Mouse (Mus musculus): Measurements from ENCODE around the gene Cmtm8. TPM values are rescaled to one million over a fixed set of nuclear protein-coding genes. Genes with fewer than 3 reads are reported as not detected.

The Cmtm8 gene
- total and polyA plus RNA-seq, 3 experiments, result 1.9 to 7.9 TPM; not detected in 1

DNA sequence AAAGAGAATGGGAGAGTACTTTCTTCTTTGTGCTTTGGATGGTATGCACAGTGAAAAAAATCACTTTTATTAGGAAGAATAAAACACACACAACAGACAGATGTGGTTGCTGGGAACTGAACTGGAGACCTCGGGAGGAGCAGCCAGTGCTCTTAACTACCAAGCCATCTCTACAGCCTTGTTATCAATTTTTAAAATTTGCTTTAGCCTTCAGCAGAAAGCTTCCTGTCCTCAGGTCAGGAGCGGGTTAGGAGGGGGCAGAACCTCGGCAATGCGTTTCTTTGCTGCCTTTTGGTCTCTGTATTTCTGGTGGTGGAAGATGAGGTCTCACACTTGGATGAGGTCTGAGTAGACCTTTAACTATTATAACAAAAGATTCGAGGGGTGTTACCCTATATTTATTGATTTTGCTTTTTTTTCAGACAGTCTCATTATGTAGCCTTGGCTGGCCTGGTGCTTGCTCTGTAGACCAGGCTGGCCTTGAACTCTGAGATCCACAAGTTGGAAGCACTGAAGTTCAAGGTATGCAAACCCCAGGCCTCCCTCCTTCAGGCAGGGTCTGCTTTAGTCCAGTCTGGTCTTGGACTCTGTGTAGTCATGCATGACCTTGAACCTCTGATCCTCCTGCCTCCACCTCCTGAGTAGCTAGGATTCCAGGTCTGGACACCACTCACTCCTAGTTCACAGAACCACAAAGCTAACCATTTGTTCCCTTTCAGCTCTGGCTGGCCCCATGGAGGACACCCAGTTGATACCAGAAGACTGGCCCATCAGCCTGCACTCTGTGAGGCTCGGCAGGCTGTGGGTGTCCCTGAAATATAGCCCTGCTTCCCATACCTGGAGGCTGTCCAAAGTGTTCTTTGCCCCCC, 66.5 kb downstream of the Cmtm8 start (continued):
- TF ChIP-seq NRF1 (IDR thresholded peaks at IDR 0.05; ENCODE audit: insufficient read depth, low read depth, low read length, poor library complexity, severe bottlenecking) (no peak), SMC3 (IDR thresholded peaks at IDR 0.05; ENCODE audit: low read depth, low read length) (no peak), RCOR1 (IDR thresholded peaks at IDR 0.05; ENCODE audit: low read depth, low read length) (no peak), TBP (IDR thresholded peaks at IDR 0.05; ENCODE audit: low read depth, low read length) (peak; percentile 60; the same call in 1 of the 2 replicates), MAFK (IDR thresholded peaks at IDR 0.05; ENCODE audit: borderline replicate concordance, low read depth, low read length) (no peak), MAZ (IDR thresholded peaks at IDR 0.05; ENCODE audit: low read depth, low read length) (0 out of 2 replicates have a peak, but pooled peaks have one; percentile 6), ZKSCAN1 (IDR thresholded peaks at IDR 0.05; ENCODE audit: low read depth, low read length) (no peak), MEF2A (IDR thresholded peaks at IDR 0.05; ENCODE audit: extremely low read depth, insufficient replicate concordance, low read depth, low read length, poor library complexity, severe bottlenecking) (no peak), KAT2A (conservative IDR thresholded peaks at IDR 0.05; ENCODE audit: low read depth, low read length) (no peak), HCFC1 (IDR thresholded peaks at IDR 0.05; ENCODE audit: low read depth, low read length) (no peak), ZNF384 (IDR thresholded peaks at IDR 0.05; ENCODE audit: low read depth, low read length) (no peak), NELFE (IDR thresholded peaks at IDR 0.05; ENCODE audit: low read depth, low read length) (0 out of 2 replicates have a peak, but pooled peaks have one; percentile 33), POLR2AphosphoS5 (IDR thresholded peaks at IDR 0.05; ENCODE audit: borderline replicate concordance, low read depth, low read length) (no peak), JUND (IDR thresholded peaks at IDR 0.05; ENCODE audit: low read depth, low read length) (no peak; the same call in 1 of the 2 replicates)

DNA sequence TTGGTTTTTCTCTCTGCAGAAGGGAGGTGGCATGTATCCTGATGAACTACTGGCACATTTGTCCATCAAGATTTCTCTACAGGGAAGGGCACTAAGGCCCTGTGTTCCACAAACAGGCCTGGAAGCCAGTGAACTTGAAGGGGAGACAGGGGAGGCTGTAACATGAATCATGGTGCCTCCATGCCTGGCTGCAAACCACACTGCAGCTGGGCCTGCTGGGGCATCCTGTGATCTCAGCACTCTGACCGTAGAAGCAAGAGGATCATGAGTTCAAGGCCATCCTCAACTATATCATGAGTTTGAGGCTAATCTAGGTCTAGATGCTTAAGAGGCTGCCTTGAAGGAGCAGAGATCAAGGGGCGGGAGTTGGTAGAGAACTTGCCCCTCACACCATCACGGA, 67.6 kb downstream of the Cmtm8 start:
- peaks cover 21 to 43% of the 10 kb centered on the region in 2 experiments for H3K36me3 ChIP-seq (ENCODE audit: control insufficient read depth in 1 of 2, insufficient read depth in 2 of 2, low read length in 2 of 2)
- no peak for DNase-seq (ENCODE audit: low read depth, low spot score)
- H3K9me3 ChIP-seq (replicated peaks; ENCODE audit: insufficient read depth, low read length), result no peaks in the 10 kb centered on the region
- H3K79me2 ChIP-seq (ENCODE audit: control insufficient read depth, insufficient read depth, low read length, poor library complexity), result peaks cover 68% of the 10 kb centered on the region
- H3K4me1 ChIP-seq (ENCODE audit: control insufficient read depth in 1 of 2, insufficient read depth in 2 of 2, low read length in 2 of 2), result peaks cover 14 to 29% of the 10 kb centered on the region in 2 experiments
- no peak overlapping the region; the same call in 1 of the 2 replicates for H3K9ac ChIP-seq (ENCODE audit: control insufficient read depth, low read depth, low read length, poor library complexity, severe bottlenecking)
- H3K4me3 ChIP-seq (ENCODE audit: control insufficient read depth in 1 of 2, insufficient read depth in 1 of 2, low read depth in 2 of 2, low read length in 2 of 2), result no peak overlapping the region
- peak overlapping the region; percentile 95 for H3K27ac ChIP-seq (ENCODE audit: control insufficient read depth, low read depth, low read length)
- H3K27me3 ChIP-seq (ENCODE audit: control insufficient read depth in 1 of 2, insufficient read depth in 2 of 2, low read length in 2 of 2), result no peaks in the 10 kb centered on the region
- no peak for TF ChIP-seq POLR2A (IDR thresholded peaks at IDR 0.05; ENCODE audit: control insufficient read depth in 1 of 2, insufficient read depth in 1 of 2, low read depth in 1 of 2, low read length in 2 of 2, poor library complexity in 1 of 2)

DNA sequence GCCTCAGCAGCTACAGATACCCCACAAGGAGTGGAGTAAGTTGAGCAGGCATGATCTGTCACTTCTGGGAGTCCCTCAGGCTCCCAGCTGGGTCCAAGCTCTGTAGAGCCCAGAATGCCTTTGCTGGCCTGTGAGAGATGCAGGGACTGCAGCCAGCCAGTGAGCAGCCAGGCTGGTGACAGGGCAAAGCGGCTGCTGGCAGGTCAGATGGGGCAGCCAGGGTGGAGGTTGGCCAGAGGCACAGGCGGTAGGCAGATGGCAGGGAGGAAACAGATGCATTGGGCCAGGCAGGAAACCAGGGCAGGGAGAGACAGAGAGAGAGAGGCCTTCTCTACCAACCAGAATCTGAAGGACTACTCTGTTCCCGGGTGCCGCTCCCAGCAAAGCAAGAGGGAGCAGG, 68.7 kb downstream of the Cmtm8 start:
- H3K4me3 ChIP-seq (ENCODE audit: control insufficient read depth in 1 of 2, insufficient read depth in 1 of 2, low read depth in 2 of 2, low read length in 2 of 2), result no peak overlapping the region
- no peak overlapping the region for H3K9ac ChIP-seq (ENCODE audit: control insufficient read depth, low read depth, low read length, poor library complexity, severe bottlenecking)
- H3K27me3 ChIP-seq (ENCODE audit: control insufficient read depth in 1 of 2, insufficient read depth in 2 of 2, low read length in 2 of 2), result no peaks in the 10 kb centered on the region
- peaks cover 26 to 43% of the 10 kb centered on the region in 2 experiments for H3K36me3 ChIP-seq (ENCODE audit: control insufficient read depth in 1 of 2, insufficient read depth in 2 of 2, low read length in 2 of 2)
- DNase-seq (ENCODE audit: low read depth, low spot score), result no peak
- peaks cover 14 to 29% of the 10 kb centered on the region in 2 experiments for H3K4me1 ChIP-seq (ENCODE audit: control insufficient read depth in 1 of 2, insufficient read depth in 2 of 2, low read length in 2 of 2)
- H3K27ac ChIP-seq (ENCODE audit: control insufficient read depth, low read depth, low read length), result peak overlapping the region; percentile 4; the same call in 1 of the 2 replicates
- no peaks in the 10 kb centered on the region for H3K9me3 ChIP-seq (replicated peaks; ENCODE audit: insufficient read depth, low read length)
- no peak for TF ChIP-seq NELFE (IDR thresholded peaks at IDR 0.05; ENCODE audit: low read depth, low read length)
- TF ChIP-seq MYC (IDR thresholded peaks at IDR 0.05; ENCODE audit: low read depth, low read length), result no peak
- TF ChIP-seq POLR2A (IDR thresholded peaks at IDR 0.05; ENCODE audit: control insufficient read depth in 1 of 2, insufficient read depth in 1 of 2, low read depth in 1 of 2, low read length in 2 of 2, poor library complexity in 1 of 2), result no peak; a peak in 1 of 4 replicates
- TF ChIP-seq MEF2A (IDR thresholded peaks at IDR 0.05; ENCODE audit: extremely low read depth, insufficient replicate concordance, low read depth, low read length, poor library complexity, severe bottlenecking), result no peak
- no peak for TF ChIP-seq HCFC1 (IDR thresholded peaks at IDR 0.05; ENCODE audit: low read depth, low read length)
- TF ChIP-seq TAL1 (IDR thresholded peaks at IDR 0.05; ENCODE audit: low read length), result no peak
- TF ChIP-seq NRF1 (IDR thresholded peaks at IDR 0.05; ENCODE audit: insufficient read depth, low read depth, low read length, poor library complexity, severe bottlenecking), result no peak
- no peak for TF ChIP-seq USF2 (IDR thresholded peaks at IDR 0.05; ENCODE audit: borderline replicate concordance in 1 of 2, insufficient read depth in 1 of 2, low read depth in 1 of 2, low read length in 2 of 2)
- no peak for TF ChIP-seq ZMIZ1 (IDR thresholded peaks at IDR 0.05; ENCODE audit: low read depth, low read length)
- no peak for TF ChIP-seq GABPA (IDR thresholded peaks at IDR 0.05; ENCODE audit: low read depth, low read length)
- no peak for TF ChIP-seq UBTF (IDR thresholded peaks at IDR 0.05; ENCODE audit: borderline replicate concordance, insufficient read depth, low read depth, low read length)
- no peak for TF ChIP-seq SIN3A (IDR thresholded peaks at IDR 0.05; ENCODE audit: low read length)
- TF ChIP-seq EP300 (IDR thresholded peaks at IDR 0.05; ENCODE audit: low read depth in 1 of 2, low read length in 2 of 2), result no peak
- TF ChIP-seq GATA1 (IDR thresholded peaks at IDR 0.05; ENCODE audit: low read depth, low read length), result no peak
- TF ChIP-seq MYB (IDR thresholded peaks at IDR 0.05; ENCODE audit: low read depth, low read length), result no peak
- H3K79me2 ChIP-seq (ENCODE audit: control insufficient read depth, insufficient read depth, low read length, poor library complexity), result peaks cover 58% of the 10 kb centered on the region
